Mouse (Mus musculus) heart, embryonic 13.5 days (tissue): ENCODE measurements around the gene Nav1. TPM values are rescaled to one million over a fixed set of nuclear protein-coding genes. Genes with fewer than 3 reads are reported as not detected.

Source experiments
- ATAC-seq: fragments of 200-750 bp; cut with Nextera tagmentation; 2 replicates; pipeline ENCODE4 v1.8.0; 2017; ENCODE audit warnings: moderate TSS enrichment; ENCODE audit not compliant: insufficient number of reproducible peaks, low FRiP score, low TSS enrichment; ENCODE audit errors: extremely low read depth
- H3K27ac ChIP-seq: fragments of 300-500 bp; sonication (generic); replicated peaks from 2 replicates; pipeline ENCODE4 v1.5.1; 2015; ENCODE audit warnings: moderate library complexity, mild to moderate bottlenecking, inconsistent platforms
- H3K27me3 ChIP-seq: fragments of 300-500 bp; sonication (generic); replicated peaks from 2 replicates; pipeline ENCODE4 v1.6.1; 2015; ENCODE audit warnings: mild to moderate bottlenecking, inconsistent platforms
- H3K36me3 ChIP-seq: fragments of 300-500 bp; sonication (generic); 2 replicates; pipeline ENCODE4 v1.6.1; 2015; ENCODE audit warnings: mild to moderate bottlenecking, inconsistent platforms
- H3K4me1 ChIP-seq: fragments of 300-500 bp; sonication (generic); 2 replicates; pipeline ENCODE4 v1.6.1; 2015; ENCODE audit warnings: inconsistent platforms
- H3K4me2 ChIP-seq: fragments of 300-500 bp; sonication (generic); 2 replicates; pipeline ENCODE4 v1.6.1; 2015; ENCODE audit warnings: inconsistent platforms, mild to moderate bottlenecking, moderate library complexity
- H3K4me3 ChIP-seq: fragments of 300-500 bp; sonication (generic); 2 replicates; pipeline ENCODE4 v1.5.1; 2015; ENCODE audit warnings: moderate library complexity, mild to moderate bottlenecking, inconsistent platforms
- H3K9ac ChIP-seq: fragments of 300-500 bp; sonication (generic); 2 replicates; pipeline ENCODE4 v1.6.1; 2015; ENCODE audit warnings: inconsistent platforms, mild to moderate bottlenecking, moderate library complexity
- H3K9me3 ChIP-seq: fragments of 300-500 bp; sonication (generic); 2 replicates; pipeline ENCODE4 v1.6.1; 2016; ENCODE audit warnings: inconsistent platforms
- WGBS: fragments of 180-500 bp; shearing (Covaris S2); methylation state at CpG from one replicate; pipeline ENCODE4 v1.1.7; 2015; ENCODE audit warnings: mixed read lengths; 5-methylcytosine and 5-hydroxymethylcytosine counted together
- polyA plus RNA-seq: library from polyadenylated mRNA; unstranded; fragments of >200 nt; fragmentation: Nextera tagmentation; extraction: Ambion mirVana; gene quantifications from 2 replicates; pipeline ENCODE4 v1.2.1, GENCODE M21; 2015

Nav1 gene
- polyA plus RNA-seq, 1 experiment from 2014 or later, result 25.6 TPM

- H3K9ac ChIP-seq, result no peak overlapping the region
- peaks cover 83% of the 10 kb centered on the region for H3K4me1 ChIP-seq
- no peaks in the 10 kb centered on the region for H3K9me3 ChIP-seq
- peak overlapping the region; percentile 28; the same call in 1 of the 2 replicates for H3K27ac ChIP-seq
- H3K36me3 ChIP-seq, result no peaks in the 10 kb centered on the region
- H3K27me3 ChIP-seq, result no peaks in the 10 kb centered on the region
- H3K4me3 ChIP-seq, result no peak overlapping the region
- H3K4me2 ChIP-seq, result no peak overlapping the region
- 69% methylated on average over 9 of the region's 9 CpGs for WGBS
- ATAC-seq, result no peak
Observed at GRCm38 (mm10) chr1:135514913-135515632, 92.0 kb downstream of the Nav1 start.

- Histone ChIP-seq H3K27me3 (no peaks in the 10 kb centered on the region), H3K4me2 (no peak overlapping the region), H3K9me3 (no peaks in the 10 kb centered on the region), H3K9ac (0 out of 2 replicates have a peak overlapping the region, but pooled peaks have one; percentile 4), H3K27ac (peak overlapping the region; percentile 84), H3K36me3 (no peaks in the 10 kb centered on the region), H3K4me1 (peaks cover 87% of the 10 kb centered on the region), H3K4me3 (no peak overlapping the region)
- ATAC-seq, result no peak
- 53% methylated on average over 4 of the region's 4 CpGs for WGBS
Observed at GRCm38 (mm10) chr1:135514046-135514445, 93.0 kb downstream of the Nav1 start.

GRCm38 (mm10) chr1:135513464-135513863, 93.6 kb downstream of the Nav1 start:
- 43% methylated on average over 5 of the region's 5 CpGs for WGBS
- Histone ChIP-seq H3K36me3 (no peaks in the 10 kb centered on the region), H3K27me3 (no peaks in the 10 kb centered on the region), H3K9me3 (no peaks in the 10 kb centered on the region), H3K4me2 (peak overlapping the region; percentile 22; the same call in 1 of the 2 replicates), H3K4me3 (no peak overlapping the region), H3K4me1 (peaks cover 87% of the 10 kb centered on the region), H3K27ac (peak overlapping the region; percentile 84), H3K9ac (no peak overlapping the region)
- no peak for ATAC-seq

- Histone ChIP-seq H3K9me3 (no peaks in the 10 kb centered on the region), H3K9ac (peak overlapping the region; percentile 90), H3K27me3 (no peaks in the 10 kb centered on the region), H3K4me2 (peak overlapping the region; percentile 77), H3K27ac (peak overlapping the region; percentile 84), H3K4me3 (peak overlapping the region; percentile 73), H3K36me3 (peaks cover 13% of the 10 kb centered on the region), H3K4me1 (peaks cover 89% of the 10 kb centered on the region)
- ATAC-seq, result no peak
- WGBS, result 5% methylated on average over 30 of the region's 30 CpGs
Observed at GRCm38 (mm10) chr1:135510346-135510977, 96.6 kb downstream of the Nav1 start.

- peaks cover 24% of the 10 kb centered on the region for H3K36me3 ChIP-seq
- ATAC-seq, result no peak
- peaks cover 89% of the 10 kb centered on the region for H3K4me1 ChIP-seq
- peak overlapping the region; percentile 73 for H3K4me3 ChIP-seq
- no peaks in the 10 kb centered on the region for H3K27me3 ChIP-seq
- WGBS, result 19% methylated on average over 16 of the region's 16 CpGs
- H3K9ac ChIP-seq, result peak overlapping the region; percentile 90
- peak overlapping the region; percentile 77 for H3K4me2 ChIP-seq
- peak overlapping the region; percentile 84 for H3K27ac ChIP-seq
- no peaks in the 10 kb centered on the region for H3K9me3 ChIP-seq
Observed at GRCm38 (mm10) chr1:135509145-135510084, 97.7 kb downstream of the Nav1 start.

- no peaks in the 10 kb centered on the region for H3K9me3 ChIP-seq
- peak overlapping the region; percentile 84; the same call in 1 of the 2 replicates for H3K27ac ChIP-seq
- H3K36me3 ChIP-seq, result peaks cover 30% of the 10 kb centered on the region
- ATAC-seq, result no peak
- H3K4me3 ChIP-seq, result peak overlapping the region; percentile 73
- H3K9ac ChIP-seq, result peak overlapping the region; percentile 90
- H3K27me3 ChIP-seq, result no peaks in the 10 kb centered on the region
- WGBS, result 35% methylated on average over 3 of the region's 3 CpGs
- peak overlapping the region; percentile 77 for H3K4me2 ChIP-seq
- peaks cover 88% of the 10 kb centered on the region for H3K4me1 ChIP-seq
Observed at GRCm38 (mm10) chr1:135508349-135508634, 98.8 kb downstream of the Nav1 start.

- H3K4me1 ChIP-seq, result peaks cover 85% of the 10 kb centered on the region
Observed at GRCm38 (mm10) chr1:135507572-135508348, 99.3 kb downstream of the Nav1 start.

GRCm38 (mm10) chr1:135505499-135505898, 101.6 kb downstream of the Nav1 start:
- Histone ChIP-seq H3K9me3 (no peaks in the 10 kb centered on the region), H3K4me1 (peaks cover 78% of the 10 kb centered on the region), H3K36me3 (peaks cover 30% of the 10 kb centered on the region), H3K4me3 (no peak overlapping the region), H3K4me2 (no peak overlapping the region), H3K27ac (no peak overlapping the region), H3K27me3 (no peaks in the 10 kb centered on the region), H3K9ac (no peak overlapping the region)
- ATAC-seq, result no peak
- 71% methylated on average over 7 of the region's 7 CpGs for WGBS

More at GRCm38 (mm10) chr1:135507572-135508348, 99.3 kb downstream of the Nav1 start:
- ATAC-seq, result no peak
- Histone ChIP-seq H3K4me3 (peak overlapping the region; percentile 73), H3K9ac (peak overlapping the region; percentile 90), H3K27ac (no peak overlapping the region), H3K9me3 (no peaks in the 10 kb centered on the region), H3K36me3 (peaks cover 30% of the 10 kb centered on the region), H3K27me3 (no peaks in the 10 kb centered on the region), H3K4me2 (peak overlapping the region; percentile 77)
- 45% methylated on average over 14 of the region's 14 CpGs for WGBS

- H3K27me3 ChIP-seq, result no peaks in the 10 kb centered on the region
- 71% methylated on average over 2 of the region's 2 CpGs for WGBS
- no peak overlapping the region for H3K9ac ChIP-seq
- peaks cover 86% of the 10 kb centered on the region for H3K4me1 ChIP-seq
- no peaks in the 10 kb centered on the region for H3K9me3 ChIP-seq
- peaks cover 33% of the 10 kb centered on the region for H3K36me3 ChIP-seq
- ATAC-seq, result no peak
- H3K4me2 ChIP-seq, result no peak overlapping the region
- no peak overlapping the region for H3K4me3 ChIP-seq
- no peak overlapping the region for H3K27ac ChIP-seq
Observed at GRCm38 (mm10) chr1:135503436-135503835, 103.7 kb downstream of the Nav1 start.

- no peaks in the 10 kb centered on the region for H3K9me3 ChIP-seq
- 72% methylated on average over 9 of the region's 9 CpGs for WGBS
- no peak for ATAC-seq
- peaks cover 86% of the 10 kb centered on the region for H3K4me1 ChIP-seq
- H3K27ac ChIP-seq, result no peak overlapping the region
- H3K27me3 ChIP-seq, result no peaks in the 10 kb centered on the region
- H3K4me2 ChIP-seq, result no peak overlapping the region
- no peak overlapping the region for H3K9ac ChIP-seq
- peaks cover 33% of the 10 kb centered on the region for H3K36me3 ChIP-seq
- no peak overlapping the region for H3K4me3 ChIP-seq
Observed at GRCm38 (mm10) chr1:135502750-135503149, 104.3 kb downstream of the Nav1 start.
